Mouse (Mus musculus) brain, adult 2 months (tissue): ENCODE measurements at regions not wholly inside any gene's neighbourhood (a gene's known extent, or its start where the extent isn't known, plus 50 kb on each side); places are given as distances from the start of the nearest gene placed in this dataset.

ENCODE experiments used
- DNase-seq: peaks from one replicate; pipeline ENCODE4 v3.0.0; 2011; ENCODE audit warnings: low read depth, low spot score

- no peak for DNase-seq
These were observed 72.7 kb upstream of the Gm10184 start for GRCm38 (mm10) chr17:89982904-89983303.

GRCm38 (mm10) chr17:89979055-89979853 lies 69.0 kb upstream of the Gm10184 start:
- peak; percentile 26 for DNase-seq

GRCm38 (mm10) chr17:89963000-89963399 lies 52.8 kb upstream of the Gm10184 start:
- DNase-seq, result no peak

- DNase-seq, result peak; percentile 43
These were observed 51.2 kb upstream of the Gm10184 start for GRCm38 (mm10) chr17:89961431-89961830.

- DNase-seq, result peak; percentile 88
These were observed 50.1 kb upstream of the Gm10184 start for GRCm38 (mm10) chr17:89960368-89960767.
